Mouse (Mus musculus) hindbrain, embryonic 14.5 days (tissue): ENCODE results near the gene Tmem144. TPM values are rescaled to one million over a fixed set of nuclear protein-coding genes. Genes with fewer than 3 reads are reported as not detected.

Experiments
- ATAC-seq: fragments of 200-750 bp; cut with Nextera tagmentation; 2 replicates; pipeline ENCODE4 v1.8.0; 2017; ENCODE audit warnings: moderate number of reproducible peaks, mild to moderate bottlenecking, moderate TSS enrichment, moderate library complexity; ENCODE audit not compliant: low FRiP score
- DNase-seq: peaks from one replicate; pipeline ENCODE4 v3.0.0-alpha.2; 2015; ENCODE audit warnings: low spot score
- H3K27ac ChIP-seq: fragments of 300-500 bp; sonication (generic); 2 replicates; pipeline ENCODE4 v1.5.1; 2014; ENCODE audit warnings: mild to moderate bottlenecking, moderate library complexity
- H3K27me3 ChIP-seq: fragments of 300-500 bp; sonication (generic); 2 replicates; pipeline ENCODE4 v1.6.1; 2014; ENCODE audit warnings: mild to moderate bottlenecking, low read length, mixed read lengths; ENCODE audit not compliant: control insufficient read depth, insufficient read depth
- H3K36me3 ChIP-seq: fragments of 300-500 bp; sonication (generic); replicated peaks from 2 replicates; pipeline ENCODE4 v1.6.1; 2014; ENCODE audit not compliant: control insufficient read depth, insufficient read depth
- H3K4me1 ChIP-seq: fragments of 300-500 bp; sonication (generic); replicated peaks from 2 replicates; pipeline ENCODE4 v1.6.1; 2014; ENCODE audit warnings: antibody characterized with exemption, low read length, mixed read lengths; ENCODE audit not compliant: control insufficient read depth, insufficient read depth
- H3K4me2 ChIP-seq: fragments of 300-500 bp; sonication (generic); replicated peaks from 2 replicates; pipeline ENCODE4 v1.6.1; 2014; ENCODE audit warnings: mild to moderate bottlenecking, moderate library complexity
- H3K4me3 ChIP-seq: fragments of 300-500 bp; sonication (generic); replicated peaks from 2 replicates; pipeline ENCODE4 v1.5.1; 2014; ENCODE audit warnings: mild to moderate bottlenecking, low read length
- H3K9ac ChIP-seq: fragments of 300-500 bp; sonication (generic); 2 replicates; pipeline ENCODE4 v1.6.1; 2014
- H3K9me3 ChIP-seq: fragments of 300-500 bp; sonication (generic); 2 replicates; pipeline ENCODE4 v1.6.1; 2016; ENCODE audit warnings: low read length; ENCODE audit not compliant: control insufficient read depth
- WGBS: fragments of 180-500 bp; shearing (Covaris S2); extraction: QIAGEN DNeasy Blood & Tissue Kit; methylation state at CpG from one replicate; pipeline ENCODE4 v1.1.7; 2014; 5-methylcytosine and 5-hydroxymethylcytosine counted together
- polyA plus RNA-seq: library from polyadenylated mRNA; unstranded; fragments of >200 nt; fragmentation: Nextera tagmentation; extraction: Ambion mirVana; gene quantifications from 2 replicates; pipeline ENCODE4 v1.2.1, GENCODE M21; 2014

Gene Tmem144
- polyA plus RNA-seq, 1 experiment from 2014 or later = 2.0 TPM

DNA sequence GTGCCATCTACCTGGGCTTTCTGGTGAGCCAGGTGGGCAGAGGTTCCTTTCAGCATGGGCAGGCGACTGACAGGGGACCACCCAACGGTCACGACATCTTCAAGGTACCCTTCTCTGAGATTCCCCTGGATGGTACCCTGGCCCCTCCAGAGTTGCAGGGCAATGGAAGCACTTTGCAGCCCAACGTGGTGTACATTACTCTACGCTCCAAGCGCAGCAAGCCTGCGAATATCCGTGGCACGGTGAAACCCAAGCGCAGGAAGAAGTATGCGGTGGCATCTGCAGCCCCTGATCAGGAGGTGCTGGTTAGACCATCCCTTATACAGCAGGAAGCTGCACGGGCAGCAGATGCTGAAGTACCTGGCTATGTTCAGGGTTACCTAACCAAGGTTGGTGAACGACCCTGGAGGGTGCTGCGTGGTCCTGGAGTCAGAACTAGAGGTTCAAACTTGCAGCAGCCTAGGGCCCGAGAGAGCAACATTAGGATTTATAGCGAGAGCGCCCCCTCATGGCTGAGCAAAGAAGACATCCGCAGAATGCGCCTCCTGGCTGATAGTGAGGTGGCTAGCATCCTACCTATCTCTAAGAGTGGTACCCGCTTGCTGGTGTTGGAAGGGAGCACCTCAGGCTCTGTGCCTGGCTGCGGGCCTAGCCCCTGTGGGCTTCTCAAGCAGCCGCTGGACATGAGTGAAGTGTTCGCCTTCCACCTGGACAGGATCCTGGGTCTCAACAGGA lies 34.0 kb upstream of the Tmem144 start:
- DNase-seq = no peak
- 94% methylated on average over 23 of the region's 23 CpGs for whole genome bisulfite sequencing
- no peaks in the 10 kb centered on the region for H3K9me3 ChIP-seq
- H3K36me3 ChIP-seq = no peaks in the 10 kb centered on the region
- H3K4me1 ChIP-seq = no peaks in the 10 kb centered on the region
- peak overlapping the region; percentile 5; the same call in 1 of the 2 replicates for H3K4me3 ChIP-seq
- H3K27me3 ChIP-seq = no peaks in the 10 kb centered on the region
- peak overlapping the region; percentile 29 for H3K4me2 ChIP-seq
- H3K9ac ChIP-seq = peak overlapping the region; percentile 11; the same call in 1 of the 2 replicates
- 0 out of 2 replicates have a peak, but pooled peaks have one; percentile 37 for ATAC-seq
- peak overlapping the region; percentile 38; the same call in 1 of the 2 replicates for H3K27ac ChIP-seq

DNA sequence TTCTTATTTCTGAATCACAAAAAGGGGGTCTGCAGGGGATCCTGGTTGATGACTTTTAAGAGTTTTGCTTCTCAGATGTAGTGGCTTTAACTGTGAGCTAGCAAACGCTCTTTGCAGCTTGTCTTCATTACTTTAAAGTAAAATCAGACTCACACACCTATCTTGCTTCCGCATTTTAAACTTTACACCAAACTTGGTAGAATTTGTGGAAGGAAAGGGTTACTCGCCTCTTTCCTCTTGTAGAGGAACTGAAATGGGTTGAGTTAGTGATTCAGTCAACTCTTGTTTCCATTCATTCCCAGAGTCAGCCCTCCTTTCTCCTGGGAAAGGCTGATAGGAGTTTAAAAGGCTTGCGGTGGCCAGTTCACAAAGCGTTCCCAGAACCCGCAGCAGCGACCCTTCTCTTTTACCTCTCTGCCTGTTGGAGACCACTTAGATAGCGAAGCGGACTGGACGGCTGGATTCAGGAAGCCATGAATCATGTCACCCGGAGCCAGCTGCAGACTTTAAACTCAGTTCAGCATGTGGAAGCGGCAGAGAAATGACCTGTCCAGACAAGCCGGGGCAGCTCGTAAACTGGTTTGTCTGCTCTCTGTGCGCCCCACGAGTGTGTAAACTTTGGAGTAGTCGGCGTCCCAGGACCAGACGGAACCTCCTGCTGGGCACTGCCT lies 33.2 kb upstream of the Tmem144 start:
- DNase-seq (no peak), ATAC-seq (no peak)
- no peaks in the 10 kb centered on the region for H3K9me3 ChIP-seq
- no peak overlapping the region for H3K27ac ChIP-seq
- 53% methylated on average over 19 of the region's 19 CpGs for WGBS
- H3K4me2 ChIP-seq = peak overlapping the region; percentile 28
- H3K27me3 ChIP-seq = no peaks in the 10 kb centered on the region
- H3K4me3 ChIP-seq = peak overlapping the region; percentile 5; the same call in 1 of the 2 replicates
- peak overlapping the region; percentile 11; the same call in 1 of the 2 replicates for H3K9ac ChIP-seq
- H3K36me3 ChIP-seq = no peaks in the 10 kb centered on the region
- H3K4me1 ChIP-seq = no peaks in the 10 kb centered on the region

DNA sequence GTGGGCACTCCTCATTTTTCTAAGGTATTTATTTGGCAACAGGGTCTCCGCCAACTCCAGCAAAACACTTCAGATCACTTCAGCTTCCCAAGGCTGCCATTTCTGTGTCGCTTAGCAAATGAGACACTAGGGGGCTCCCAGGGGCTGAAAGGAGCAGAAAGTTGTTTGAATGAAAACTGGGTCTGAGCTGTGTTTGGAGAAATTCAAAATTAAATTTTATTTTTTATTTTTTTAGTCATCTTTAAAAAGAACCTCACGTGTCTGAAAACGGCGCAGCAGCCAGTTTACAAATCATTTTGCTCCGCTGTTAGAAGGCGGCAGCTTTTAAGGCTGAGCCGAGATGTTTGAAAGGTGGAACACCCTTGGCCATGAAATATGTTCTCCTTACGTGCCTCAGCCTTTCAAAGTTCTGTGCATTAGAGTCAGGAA lies 32.2 kb upstream of the Tmem144 start:
- no peaks in the 10 kb centered on the region for H3K4me1 ChIP-seq
- H3K36me3 ChIP-seq = no peaks in the 10 kb centered on the region
- ATAC-seq = no peak
- peak overlapping the region; percentile 30; the same call in 1 of the 2 replicates for H3K4me2 ChIP-seq
- no peaks in the 10 kb centered on the region for H3K9me3 ChIP-seq
- no peaks in the 10 kb centered on the region for H3K27me3 ChIP-seq
- no peak overlapping the region for H3K9ac ChIP-seq
- peak; percentile 66 for DNase-seq
- no peak overlapping the region for H3K4me3 ChIP-seq
- no peak overlapping the region for H3K27ac ChIP-seq
- WGBS = 39% methylated on average over 9 of the region's 9 CpGs

DNA sequence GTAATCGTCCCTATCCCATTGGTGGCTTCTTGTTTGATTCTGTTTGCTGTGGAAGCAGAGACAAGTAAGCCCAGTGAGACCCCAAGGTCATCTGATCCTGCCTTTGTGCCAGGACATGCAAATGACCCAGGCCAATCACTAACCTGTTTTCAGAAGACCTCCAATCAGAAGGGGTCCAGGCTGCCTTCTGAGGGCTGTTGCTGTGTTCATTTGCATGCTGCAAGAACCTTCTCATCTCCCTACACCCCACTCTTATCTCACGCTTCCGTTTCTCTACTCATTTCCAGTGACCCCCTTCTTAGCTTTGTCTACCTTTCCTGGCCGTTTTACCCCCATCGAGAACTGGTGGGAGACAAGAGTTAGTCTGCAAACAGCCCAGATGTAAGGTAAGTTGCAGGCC lies 31.7 kb upstream of the Tmem144 start, which contains the start of gene Fam198b:
Gene Fam198b (plus strand): TSS at position 229 of the 400 bp plus-strand sequence.
- 65% methylated on average over 5 of the region's 5 CpGs for WGBS
- H3K4me1 ChIP-seq = peaks cover 2% of the 10 kb centered on the region; the same call in 1 of the 2 replicates
- DNase-seq (no peak), ATAC-seq (no peak)
- H3K27ac ChIP-seq = no peak within 1 kb of the TSS
- no peaks in the 10 kb centered on the region for H3K27me3 ChIP-seq
- H3K9me3 ChIP-seq = no peaks in the 10 kb centered on the region
- no peak within 1 kb of the TSS for H3K9ac ChIP-seq
- no peak within 1 kb of the TSS for H3K4me3 ChIP-seq
- H3K4me2 ChIP-seq = peak within 1 kb of the TSS; percentile 30; the same call in 1 of the 2 replicates
- H3K36me3 ChIP-seq = no peaks in the 10 kb centered on the region

DNA sequence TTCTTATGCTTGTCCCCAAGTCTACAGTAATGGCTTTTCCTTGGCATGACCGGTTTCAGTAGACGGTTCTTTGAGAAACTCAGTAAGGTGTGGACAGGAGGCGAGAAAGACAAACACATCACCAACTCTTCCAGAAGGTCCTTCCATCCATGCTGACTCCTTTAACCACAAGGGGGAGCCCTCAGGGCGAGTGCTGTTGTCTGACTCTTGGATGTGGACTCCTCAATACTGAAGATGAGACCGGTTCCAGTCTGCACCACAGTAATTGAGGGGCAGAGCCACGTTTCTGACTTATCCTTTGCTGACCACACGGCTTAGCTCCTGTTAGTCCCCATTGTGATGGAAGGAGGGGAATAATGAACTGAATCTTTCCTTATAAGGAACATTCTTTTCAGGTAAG lies 30.5 kb upstream of the Tmem144 start:
- Histone ChIP-seq H3K27me3 (no peaks in the 10 kb centered on the region), H3K36me3 (no peaks in the 10 kb centered on the region), H3K9me3 (no peaks in the 10 kb centered on the region), H3K9ac (no peak overlapping the region), H3K27ac (no peak overlapping the region), H3K4me3 (no peak overlapping the region), H3K4me1 (peaks cover 3% of the 10 kb centered on the region; the same call in 1 of the 2 replicates), H3K4me2 (no peak overlapping the region)
- ATAC-seq (no peak), DNase-seq (peak; percentile 65)
- 46% methylated on average over 7 of the region's 7 CpGs for WGBS

DNA sequence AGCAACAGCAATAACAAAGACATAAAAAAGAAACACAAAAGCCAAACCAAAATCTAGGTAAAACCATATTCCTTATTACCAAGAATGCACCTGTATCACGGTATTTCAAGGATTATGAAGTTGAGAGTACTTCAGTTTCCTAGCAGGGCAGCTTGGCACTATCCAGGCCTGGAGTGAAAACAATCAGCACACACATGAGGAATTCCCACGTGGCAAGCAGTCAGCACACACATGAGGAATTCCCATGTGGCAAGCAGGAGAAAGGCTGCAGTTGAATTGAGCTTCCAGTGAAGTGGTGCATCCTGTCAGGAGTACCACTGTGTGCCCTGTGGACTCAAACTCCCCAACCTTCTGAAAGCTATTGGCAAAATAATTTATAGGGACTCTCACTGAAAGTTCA lies 29.1 kb upstream of the Tmem144 start:
- ATAC-seq = no peak

DNA sequence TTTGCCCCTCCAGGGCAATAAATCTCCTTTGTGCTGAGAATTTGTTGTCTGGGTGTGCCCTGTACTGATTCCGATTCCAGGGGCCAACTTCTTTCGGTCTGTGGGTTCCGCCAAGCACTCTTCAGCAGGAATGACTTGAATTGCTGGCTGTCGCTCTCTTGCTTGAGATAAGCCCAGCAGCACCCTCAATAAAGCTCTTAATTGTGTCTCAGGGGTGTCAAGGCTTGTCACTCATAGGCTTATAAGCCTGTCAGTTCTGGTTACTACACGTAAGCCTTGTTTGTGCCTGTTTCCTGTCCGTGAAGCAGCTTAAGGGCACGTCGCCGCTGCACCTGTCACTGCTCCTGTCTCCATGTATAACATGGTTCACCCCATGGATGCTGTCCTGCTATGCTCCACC lies 26.7 kb upstream of the Tmem144 start:
- H3K36me3 ChIP-seq = no peaks in the 10 kb centered on the region
- H3K27me3 ChIP-seq = no peaks in the 10 kb centered on the region
- DNase-seq (no peak), ATAC-seq (0 out of 2 replicates have a peak, but pooled peaks have one; percentile 6)
- H3K4me3 ChIP-seq = no peak overlapping the region
- H3K4me1 ChIP-seq = peaks cover 3% of the 10 kb centered on the region; the same call in 1 of the 2 replicates
- H3K9ac ChIP-seq = no peak overlapping the region
- H3K9me3 ChIP-seq = no peaks in the 10 kb centered on the region
- 0 out of 2 replicates have a peak overlapping the region, but pooled peaks have one; percentile 1 for H3K4me2 ChIP-seq
- WGBS = 58% methylated on average over 9 of the region's 9 CpGs
- H3K27ac ChIP-seq = no peak overlapping the region

More for the DNA sequence above, 29.1 kb upstream of the Tmem144 start:
- Histone ChIP-seq H3K27ac (no peak overlapping the region), H3K9me3 (no peaks in the 10 kb centered on the region), H3K9ac (no peak overlapping the region), H3K4me3 (no peak overlapping the region), H3K4me1 (peaks cover 3% of the 10 kb centered on the region; the same call in 1 of the 2 replicates), H3K27me3 (no peaks in the 10 kb centered on the region), H3K4me2 (no peak overlapping the region), H3K36me3 (no peaks in the 10 kb centered on the region)
- no peak for DNase-seq
- WGBS = 64% methylated on average over 2 of the region's 2 CpGs

DNA sequence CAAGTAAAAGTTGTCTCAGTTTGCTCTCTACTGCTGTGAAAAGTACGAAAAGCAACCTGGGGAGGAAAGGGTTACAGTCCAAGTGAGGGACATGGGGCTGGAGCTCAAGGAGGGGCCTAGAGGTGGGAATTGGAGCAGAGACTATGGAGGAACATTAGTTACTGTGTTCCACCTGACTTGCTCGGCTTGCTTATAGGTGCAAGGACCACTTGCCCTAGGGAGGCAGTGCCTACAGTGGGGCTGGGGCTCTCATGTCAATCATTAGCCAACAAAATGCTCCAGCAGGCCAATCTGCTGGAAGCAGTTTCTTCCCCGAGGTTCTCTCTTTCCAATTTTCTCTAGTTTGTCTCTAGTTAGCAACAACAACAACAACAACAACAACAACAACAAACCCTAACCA lies 25.8 kb upstream of the Tmem144 start:
- H3K36me3 ChIP-seq = no peaks in the 10 kb centered on the region
- no peak overlapping the region for H3K4me3 ChIP-seq
- H3K27ac ChIP-seq = no peak overlapping the region
- no peaks in the 10 kb centered on the region for H3K9me3 ChIP-seq
- 67% methylated on average over 3 of the region's 3 CpGs for WGBS
- H3K9ac ChIP-seq = no peak overlapping the region
- ATAC-seq (no peak), DNase-seq (no peak)
- H3K4me1 ChIP-seq = peaks cover 3% of the 10 kb centered on the region; the same call in 1 of the 2 replicates
- H3K4me2 ChIP-seq = no peak overlapping the region
- no peaks in the 10 kb centered on the region for H3K27me3 ChIP-seq

DNA sequence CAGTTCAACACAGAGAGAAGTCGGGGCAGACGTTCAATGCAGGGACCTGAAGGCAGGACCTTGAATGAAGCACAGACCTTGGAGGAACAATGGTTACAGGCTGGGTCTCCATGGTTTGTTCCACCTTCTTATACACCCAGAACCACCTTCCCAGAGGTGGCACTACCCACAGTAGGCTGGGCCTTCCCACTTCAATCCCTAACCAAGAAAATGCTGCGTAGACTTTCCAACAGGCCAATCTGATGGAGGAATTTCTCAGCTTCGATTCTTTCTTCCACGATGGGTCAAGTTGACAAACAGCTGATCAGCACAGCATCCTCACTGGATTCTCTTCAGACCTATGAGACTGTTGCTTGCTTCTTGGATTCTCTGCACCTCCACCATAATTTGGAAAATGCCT lies 22.9 kb upstream of the Tmem144 start:
- 92% methylated on average over 5 of the region's 5 CpGs for WGBS
- Histone ChIP-seq H3K9me3 (no peaks in the 10 kb centered on the region), H3K4me2 (no peak overlapping the region), H3K36me3 (no peaks in the 10 kb centered on the region), H3K9ac (no peak overlapping the region), H3K4me1 (peaks cover 3% of the 10 kb centered on the region; the same call in 1 of the 2 replicates), H3K27me3 (no peaks in the 10 kb centered on the region), H3K4me3 (no peak overlapping the region), H3K27ac (no peak overlapping the region)
- DNase-seq (no peak), ATAC-seq (no peak)
